Mouse (Mus musculus): ENCODE data around the gene Gm49776.
"Not testable (repeated sequence)": the region's sequence is repeated elsewhere in the genome, so short reads cannot be mapped to it uniquely, and the experiment has no call there.

Gene Gm49776

DNA sequence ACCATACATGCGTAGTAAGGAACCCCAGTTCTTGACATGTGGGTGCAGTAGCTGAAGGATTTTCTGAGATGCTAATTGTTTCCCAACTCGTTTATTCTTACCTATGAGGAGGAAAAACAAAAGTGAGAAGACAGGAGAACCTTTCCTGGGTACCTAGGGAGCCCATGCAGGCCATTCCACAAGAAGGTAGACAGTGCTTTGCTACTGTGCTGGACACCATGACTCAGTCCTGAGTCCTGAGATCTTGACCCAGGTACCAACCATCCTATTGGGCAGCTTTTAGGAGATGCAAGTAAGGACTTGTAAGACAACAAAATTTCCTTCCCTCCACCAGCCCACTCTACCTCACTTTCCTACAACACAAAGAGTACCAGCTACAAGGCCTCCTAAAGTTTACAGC is at the start of gene Gm49776:
TSS of gene Gm49776 (minus strand) at position 101 of the 400 bp plus-strand sequence.
- no peak for DNase-seq (ENCODE audit: low read depth, low spot score)

- DNase-seq (ENCODE audit: low read depth, low spot score), result not testable (repeated sequence)
Measured at GRCm38 (mm10) chr16:18289614-18290013, 31.5 kb upstream of the Gm49776 start.

DNA sequence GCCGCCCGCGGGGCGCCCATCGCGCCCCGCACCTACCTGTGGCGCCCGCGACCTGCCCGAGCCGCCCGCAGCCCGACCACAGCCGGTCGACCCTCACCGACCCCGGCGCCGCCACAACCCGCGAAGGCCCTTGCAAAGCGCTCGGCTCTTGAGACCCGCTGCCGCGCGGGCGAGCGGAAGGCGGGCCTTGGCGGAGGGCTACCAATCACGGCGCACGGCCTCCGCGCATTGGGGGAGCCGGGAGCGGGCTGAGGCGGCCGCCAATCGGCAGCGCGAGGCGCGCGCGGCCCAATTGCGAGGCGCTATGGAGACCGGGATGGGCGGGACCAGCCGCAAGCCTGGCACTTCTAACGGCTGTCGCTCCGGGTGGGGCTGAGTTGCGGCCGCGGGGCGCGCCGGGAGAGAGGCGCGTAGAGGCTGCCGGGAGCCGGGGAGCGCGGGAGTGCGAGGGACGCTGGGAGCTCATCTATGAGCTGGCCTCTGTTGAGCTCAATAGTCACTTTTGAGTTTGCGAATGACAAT is 31.0 kb upstream of the Gm49776 start, which contains the start of gene Dgcr8:
TSS of gene Dgcr8 (minus strand) at position 180 of the 522 bp plus-strand sequence.
- peak; percentile 97 for DNase-seq (ENCODE audit: low read depth, low spot score)

- DNase-seq (ENCODE audit: low read depth, low spot score), result peak; percentile 4
Measured at GRCm38 (mm10) chr16:18288581-18289061, 30.5 kb upstream of the Gm49776 start.

DNA sequence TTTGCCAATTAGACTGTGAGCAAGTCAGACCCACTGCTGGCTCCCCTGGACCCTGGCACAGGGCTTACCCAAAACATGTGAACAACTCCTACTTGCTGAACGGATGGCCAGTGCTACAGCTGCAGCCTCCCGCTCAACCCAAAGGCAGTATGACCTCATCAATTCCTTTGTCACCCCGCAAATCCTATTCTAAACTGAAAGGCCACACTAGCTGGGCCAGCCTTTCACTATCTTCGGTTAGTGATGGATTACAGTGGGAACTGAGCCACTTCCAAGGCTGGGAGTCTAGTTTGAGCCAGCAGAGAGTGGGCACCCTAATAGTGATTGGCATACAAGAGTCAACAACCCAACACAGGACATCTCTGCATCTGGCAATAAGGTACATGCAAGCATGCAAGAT is 30.0 kb upstream of the Gm49776 start:
- peak; percentile 50 for DNase-seq (ENCODE audit: low read depth, low spot score)

DNA sequence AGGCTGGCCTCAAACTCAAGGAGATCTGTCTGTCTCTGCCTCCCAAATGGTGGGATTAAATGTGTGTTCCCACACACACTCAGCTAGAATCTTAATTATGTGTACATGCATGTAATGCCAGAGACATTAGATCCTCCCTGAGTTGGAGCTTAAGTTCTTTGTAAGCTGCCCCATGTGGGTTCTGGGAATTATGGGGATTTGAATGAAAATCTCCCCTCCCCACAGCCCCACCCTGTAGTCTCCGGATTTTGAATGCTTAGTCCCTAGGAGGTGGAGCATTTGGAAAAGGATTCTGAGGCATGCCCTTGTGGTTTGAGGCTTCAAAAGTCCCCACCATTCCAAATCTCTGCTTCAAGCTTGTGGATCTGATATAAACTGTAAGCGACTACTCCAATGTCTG is 17.0 kb upstream of the Gm49776 start:
- no peak for DNase-seq (ENCODE audit: low read depth, low spot score)

DNA sequence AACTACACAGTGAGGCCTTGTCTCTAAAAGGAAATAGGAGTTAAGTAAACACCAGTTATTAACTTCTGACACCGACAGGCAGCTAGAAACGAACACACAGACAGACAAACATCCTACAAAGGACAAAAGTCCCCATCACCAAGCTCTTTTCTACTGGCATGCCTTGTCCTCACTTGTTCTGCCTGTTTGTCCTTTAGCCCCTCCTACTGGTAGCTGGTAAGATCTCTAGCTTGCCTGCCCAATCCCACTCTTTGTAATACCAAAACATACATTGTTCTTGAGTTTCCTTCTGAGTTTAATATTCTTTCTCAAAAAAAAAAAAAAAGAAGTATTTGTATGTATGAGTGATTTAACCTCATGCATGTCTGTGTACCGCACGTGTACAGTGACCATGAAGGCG is 10.1 kb upstream of the Gm49776 start:
- DNase-seq (ENCODE audit: low read depth, low spot score), result peak; percentile 17

GRCm38 (mm10) chr16:18265024-18265423 is 6.9 kb upstream of the Gm49776 start:
- DNase-seq (ENCODE audit: low read depth, low spot score), result no peak

DNA sequence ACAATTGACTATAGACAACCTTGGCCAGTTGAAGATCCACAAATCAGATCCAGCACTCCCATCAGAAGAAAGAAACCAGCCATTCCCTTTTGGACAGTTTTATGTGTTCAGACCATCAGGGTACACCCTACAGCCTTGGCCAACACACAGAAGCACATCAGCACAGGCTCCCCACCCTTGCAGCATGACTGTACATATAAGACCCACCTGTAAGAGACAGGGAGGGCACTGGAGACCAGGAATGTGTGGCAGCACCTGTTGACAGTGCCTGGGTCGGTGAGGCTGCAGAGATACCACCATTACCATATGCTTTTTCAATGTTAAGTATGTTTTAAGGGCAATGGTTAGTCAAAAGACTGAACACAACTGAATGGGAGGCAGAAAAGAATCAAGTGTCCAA is 4.3 kb downstream of the Gm49776 start:
- no peak for DNase-seq (ENCODE audit: low read depth, low spot score)

- DNase-seq (ENCODE audit: low read depth, low spot score), result no peak
Measured at GRCm38 (mm10) chr16:18252736-18253135, 5.4 kb downstream of the Gm49776 start.

DNA sequence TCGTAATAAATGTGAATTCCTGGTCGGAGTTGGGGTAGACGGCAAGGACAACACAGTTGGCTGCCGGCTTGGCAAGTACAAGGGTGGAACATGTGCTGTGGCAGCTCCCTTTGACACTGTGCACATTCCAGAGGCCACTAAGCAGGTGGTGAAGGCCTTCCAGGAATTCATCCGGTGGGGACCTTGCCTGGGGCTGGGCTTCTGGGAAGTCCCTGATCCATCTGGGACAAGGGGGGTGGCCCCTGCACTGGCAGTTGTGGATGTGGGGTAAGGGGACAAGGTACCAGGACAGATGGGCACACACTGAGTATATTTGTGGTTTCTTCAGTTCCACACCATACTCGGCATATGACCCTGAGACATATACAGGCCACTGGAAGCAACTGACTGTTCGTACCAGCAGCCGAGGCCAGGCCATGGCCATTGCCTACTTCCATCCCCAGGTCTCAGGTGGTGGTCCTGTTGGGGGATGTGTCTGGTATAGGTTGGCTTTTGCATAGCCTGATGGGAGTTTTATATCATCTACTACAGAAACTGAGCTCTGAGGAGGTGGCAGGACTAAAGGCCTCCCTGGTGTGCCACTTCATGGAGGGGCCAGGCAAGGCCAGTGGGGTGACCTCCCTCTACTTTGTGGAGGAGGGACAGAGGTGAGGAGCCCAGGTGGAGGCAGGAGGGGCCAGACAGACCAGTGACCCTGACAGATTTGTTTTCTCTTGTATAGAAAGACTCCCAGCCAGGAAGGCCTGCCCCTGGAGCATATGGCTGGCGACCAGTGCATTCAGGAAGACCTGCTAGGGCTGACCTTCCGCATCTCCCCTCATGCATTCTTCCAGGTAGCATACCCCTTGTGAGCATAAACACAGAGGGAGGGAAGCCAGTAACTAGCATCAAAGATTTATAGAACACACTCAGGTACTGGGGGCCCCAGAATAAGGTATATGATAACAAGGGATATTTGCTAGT is 7.0 kb downstream of the Gm49776 start:
- peak; percentile 30 for DNase-seq (ENCODE audit: low read depth, low spot score)

GRCm38 (mm10) chr16:18250231-18250630 is 7.9 kb downstream of the Gm49776 start:
- DNase-seq (ENCODE audit: low read depth, low spot score), result no peak

- peak; percentile 37 for DNase-seq (ENCODE audit: low read depth, low spot score)
Measured at GRCm38 (mm10) chr16:18249364-18249967, 8.7 kb downstream of the Gm49776 start.

- DNase-seq (ENCODE audit: low read depth, low spot score), result peak; percentile 99
Measured at GRCm38 (mm10) chr16:18248433-18249363, 9.4 kb downstream of the Gm49776 start, which contains the start of the genes Trmt2a and Ranbp1. TSS of gene Trmt2a (plus strand) at chr16:18248679. TSS of gene Ranbp1 (minus strand) at chr16:18248732.

GRCm38 (mm10) chr16:18247521-18248399 is 10.4 kb downstream of the Gm49776 start:
- no peak for DNase-seq (ENCODE audit: low read depth, low spot score)

DNA sequence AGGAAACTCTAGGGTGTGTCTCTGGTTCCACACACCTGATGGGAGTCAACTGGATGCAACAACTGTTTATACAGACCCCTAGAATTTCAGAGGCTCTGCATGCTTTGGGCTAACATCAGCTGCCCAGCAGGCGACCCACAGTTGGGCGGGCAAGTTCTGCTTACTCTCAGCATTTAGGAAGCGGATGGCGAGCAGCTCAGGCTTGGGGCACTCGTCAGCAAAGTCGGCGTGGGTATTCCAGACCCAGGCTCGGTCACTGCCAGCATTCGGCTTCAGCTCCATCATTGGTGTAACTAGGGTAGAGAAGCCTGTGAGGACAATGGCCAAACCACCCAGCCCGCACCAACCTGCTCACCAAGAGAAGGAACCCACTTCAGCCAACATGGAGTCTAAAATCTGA is 16.5 kb downstream of the Gm49776 start:
- DNase-seq (ENCODE audit: low read depth, low spot score), result no peak

DNA sequence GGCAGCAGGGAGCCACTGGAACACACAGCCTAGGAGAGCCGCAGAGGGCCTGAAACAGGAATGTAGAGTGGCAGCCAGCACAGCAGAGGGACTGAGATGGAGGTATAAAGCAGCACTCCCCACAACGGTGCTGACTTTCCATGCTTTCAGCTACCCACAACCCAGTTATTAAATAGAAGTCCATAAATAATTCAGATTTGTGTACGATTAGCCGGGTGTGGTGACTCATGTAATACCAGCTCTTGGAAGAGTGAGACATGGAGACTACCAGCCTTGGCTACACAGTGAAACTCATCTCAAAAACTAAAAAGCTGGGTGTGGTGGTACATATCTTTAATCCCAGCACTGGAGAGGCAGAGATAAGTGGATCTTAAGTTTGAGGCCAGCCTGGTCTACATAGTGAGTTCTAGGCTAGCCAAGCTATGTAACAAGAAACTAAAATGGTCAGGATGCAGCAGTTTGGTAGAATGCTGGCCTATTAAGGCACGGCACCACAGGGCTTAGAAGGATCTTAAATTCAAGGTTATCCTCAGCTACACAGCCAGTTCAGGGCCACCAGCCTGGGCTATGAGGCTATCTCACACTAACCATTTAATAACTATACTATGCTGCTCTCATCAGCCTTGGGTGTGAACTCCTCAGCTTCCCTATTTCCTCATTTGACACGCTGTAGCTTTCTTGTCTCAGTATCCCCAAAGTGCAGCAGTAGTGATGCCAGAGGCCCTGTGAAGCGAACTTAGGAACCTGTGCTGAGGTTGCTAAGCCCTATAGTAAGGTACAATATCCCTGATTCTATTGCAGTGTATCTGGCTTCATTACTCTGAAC is 21.2 kb downstream of the Gm49776 start:
- DNase-seq (ENCODE audit: low read depth, low spot score), result no peak

GRCm38 (mm10) chr16:18235389-18236065 is 22.6 kb downstream of the Gm49776 start:
- DNase-seq (ENCODE audit: low read depth, low spot score), result peak; percentile 66

Measured in mesoderm, embryonic 11.5 days (tissue).